Mouse (Mus musculus): Measurements from ENCODE around the gene P4hb. TPM values are rescaled to one million over a fixed set of nuclear protein-coding genes. Genes with fewer than 3 reads are reported as not detected.

P4hb gene
- polyA plus RNA-seq, 1 experiment = 23.2 TPM

- Histone ChIP-seq H3K4me3 (replicated peaks) (peak within 1 kb of the TSS; percentile 90), H3K36me3 (ENCODE audit: control insufficient read depth) (peaks cover 61% of the 10 kb centered on the region), H3K4me1 (ENCODE audit: control insufficient read depth) (peaks cover 46% of the 10 kb centered on the region), H3K9me3 (ENCODE audit: control insufficient read depth, low read length) (peaks cover 3% of the 10 kb centered on the region; the same call in 1 of the 2 replicates), H3K27me3 (ENCODE audit: control insufficient read depth) (no peaks in the 10 kb centered on the region)
- TF ChIP-seq TAL1 (IDR thresholded peaks at IDR 0.05; ENCODE audit: low read length) (no peak), GATA1 (IDR thresholded peaks at IDR 0.05; ENCODE audit: low read length) (no peak)
Measured at GRCm38 (mm10) chr11:120581490-120582267, 8.6 kb upstream of the P4hb start, which contains the start of gene Arhgdia. Arhgdia (minus strand) TSS chr11:120581624.

GRCm38 (mm10) chr11:120580871-120581331 lies 7.8 kb upstream of the P4hb start:
- Histone ChIP-seq H3K4me1 (ENCODE audit: control insufficient read depth) (peaks cover 50% of the 10 kb centered on the region), H3K4me3 (replicated peaks) (peak overlapping the region; percentile 90)
- TF ChIP-seq GATA1 (IDR thresholded peaks at IDR 0.05; ENCODE audit: low read length) (no peak), TAL1 (IDR thresholded peaks at IDR 0.05; ENCODE audit: low read length) (no peak)

GRCm38 (mm10) chr11:120580190-120580589 lies 7.1 kb upstream of the P4hb start:
- H3K4me1 ChIP-seq (ENCODE audit: control insufficient read depth) = peaks cover 51% of the 10 kb centered on the region
- peak overlapping the region; percentile 90 for H3K4me3 ChIP-seq (replicated peaks)
- H3K9me3 ChIP-seq (ENCODE audit: control insufficient read depth, low read length) = peaks cover 3% of the 10 kb centered on the region; the same call in 1 of the 2 replicates
- H3K36me3 ChIP-seq (ENCODE audit: control insufficient read depth) = peaks cover 46% of the 10 kb centered on the region
- no peaks in the 10 kb centered on the region for H3K27me3 ChIP-seq (ENCODE audit: control insufficient read depth)
- TF ChIP-seq GATA1 (IDR thresholded peaks at IDR 0.05; ENCODE audit: low read length) = no peak
- TF ChIP-seq TAL1 (IDR thresholded peaks at IDR 0.05; ENCODE audit: low read length) = no peak

More at GRCm38 (mm10) chr11:120580871-120581331, 7.8 kb upstream of the P4hb start:
- peaks cover 3% of the 10 kb centered on the region; the same call in 1 of the 2 replicates for H3K9me3 ChIP-seq (ENCODE audit: control insufficient read depth, low read length)
- no peaks in the 10 kb centered on the region for H3K27me3 ChIP-seq (ENCODE audit: control insufficient read depth)
- H3K36me3 ChIP-seq (ENCODE audit: control insufficient read depth) = peaks cover 53% of the 10 kb centered on the region

GRCm38 (mm10) chr11:120579316-120580107 lies 6.5 kb upstream of the P4hb start:
- Histone ChIP-seq H3K27me3 (ENCODE audit: control insufficient read depth) (no peaks in the 10 kb centered on the region), H3K4me3 (replicated peaks) (peak overlapping the region; percentile 90), H3K36me3 (ENCODE audit: control insufficient read depth) (peaks cover 42% of the 10 kb centered on the region), H3K9me3 (ENCODE audit: control insufficient read depth, low read length) (peaks cover 3% of the 10 kb centered on the region; the same call in 1 of the 2 replicates), H3K4me1 (ENCODE audit: control insufficient read depth) (peaks cover 56% of the 10 kb centered on the region)
- TF ChIP-seq GATA1 (IDR thresholded peaks at IDR 0.05; ENCODE audit: low read length) (no peak), TAL1 (IDR thresholded peaks at IDR 0.05; ENCODE audit: low read length) (no peak)

GRCm38 (mm10) chr11:120578694-120579243 lies 5.7 kb upstream of the P4hb start:
- Histone ChIP-seq H3K9me3 (ENCODE audit: control insufficient read depth, low read length) (0 out of 2 replicates have a peak, but pooled peaks cover under 1% of the 10 kb centered on the region), H3K4me1 (ENCODE audit: control insufficient read depth) (peaks cover 63% of the 10 kb centered on the region), H3K36me3 (ENCODE audit: control insufficient read depth) (peaks cover 37% of the 10 kb centered on the region), H3K27me3 (ENCODE audit: control insufficient read depth) (no peaks in the 10 kb centered on the region), H3K4me3 (replicated peaks) (no peak overlapping the region)
- no peak for TF ChIP-seq TAL1 (IDR thresholded peaks at IDR 0.05; ENCODE audit: low read length)
- TF ChIP-seq GATA1 (IDR thresholded peaks at IDR 0.05; ENCODE audit: low read length) = no peak

GRCm38 (mm10) chr11:120578024-120578693 lies 5.1 kb upstream of the P4hb start:
- no peak for TF ChIP-seq GATA1 (IDR thresholded peaks at IDR 0.05; ENCODE audit: low read length)
- H3K4me3 ChIP-seq (replicated peaks) = no peak overlapping the region
- no peaks in the 10 kb centered on the region for H3K27me3 ChIP-seq (ENCODE audit: control insufficient read depth)
- H3K36me3 ChIP-seq (ENCODE audit: control insufficient read depth) = peaks cover 34% of the 10 kb centered on the region
- H3K9me3 ChIP-seq (ENCODE audit: control insufficient read depth, low read length) = no peaks in the 10 kb centered on the region
- H3K4me1 ChIP-seq (ENCODE audit: control insufficient read depth) = peaks cover 67% of the 10 kb centered on the region

GRCm38 (mm10) chr11:120577211-120578023 lies 4.4 kb upstream of the P4hb start:
- Histone ChIP-seq H3K4me1 (ENCODE audit: control insufficient read depth) (peaks cover 64% of the 10 kb centered on the region), H3K9me3 (ENCODE audit: control insufficient read depth, low read length) (no peaks in the 10 kb centered on the region), H3K36me3 (ENCODE audit: control insufficient read depth) (peaks cover 34% of the 10 kb centered on the region), H3K27me3 (ENCODE audit: control insufficient read depth) (no peaks in the 10 kb centered on the region), H3K4me3 (replicated peaks) (no peak overlapping the region)
- TF ChIP-seq TAL1 (IDR thresholded peaks at IDR 0.05; ENCODE audit: low read length) (no peak), GATA1 (IDR thresholded peaks at IDR 0.05; ENCODE audit: low read length) (no peak)

Measured in erythroblast, embryonic 14.5 days (primary cell).